Mouse (Mus musculus) liver, adult 2 months (tissue): Measurements from ENCODE around the gene Fam76a. TPM values are rescaled to one million over a fixed set of nuclear protein-coding genes. Genes with fewer than 3 reads are reported as not detected.

Source experiments
- DNase-seq: peaks from one replicate; pipeline ENCODE4 v3.0.0-alpha.2; 2011; ENCODE audit warnings: low read depth, low spot score; ENCODE audit errors: extremely low read depth
- H3K27ac ChIP-seq: fragments of 200-500 bp; replicated peaks from 2 replicates; pipeline ENCODE4 v1.5.1; 2012; ENCODE audit warnings: low read depth, mild to moderate bottlenecking, control low read depth, inconsistent platforms, low read length; ENCODE audit not compliant: insufficient read depth
- H3K27me3 ChIP-seq: fragments of 200-500 bp; 2 replicates; pipeline ENCODE4 v1.6.1; 2012; ENCODE audit warnings: mild to moderate bottlenecking, moderate library complexity, low read length, inconsistent platforms; ENCODE audit not compliant: control insufficient read depth, insufficient read depth
- H3K36me3 ChIP-seq: fragments of 200-500 bp; 2 replicates; pipeline ENCODE4 v1.6.1; 2012; ENCODE audit warnings: low read length, inconsistent platforms; ENCODE audit not compliant: control insufficient read depth, insufficient read depth
- H3K4me1 ChIP-seq: fragments of 200-500 bp; 2 replicates; pipeline ENCODE4 v1.6.1; 2011; ENCODE audit warnings: low read length; ENCODE audit not compliant: control insufficient read depth, insufficient read depth
- H3K4me3 ChIP-seq: fragments of 200-500 bp; 2 replicates; pipeline ENCODE4 v1.5.1; 2011; ENCODE audit warnings: low read depth, mild to moderate bottlenecking, control low read depth, low read length, moderate library complexity; ENCODE audit not compliant: insufficient read depth
- H3K79me2 ChIP-seq: fragments of 200-500 bp; 2 replicates; pipeline ENCODE4 v1.6.1; 2012; ENCODE audit warnings: inconsistent platforms, mild to moderate bottlenecking, low read length, moderate library complexity; ENCODE audit not compliant: control insufficient read depth, insufficient read depth
- H3K9ac ChIP-seq: fragments of 200-500 bp; 2 replicates; pipeline ENCODE4 v1.6.1; 2012; ENCODE audit warnings: low read depth, mild to moderate bottlenecking, control low read depth, inconsistent platforms, low read length
- CTCF ChIP-seq: fragments of 200-500 bp; IDR thresholded peaks from 2 replicates; pipeline ENCODE4 v1.5.1; 2011; ENCODE audit warnings: low read depth, low read length, control low read depth
- POLR2A ChIP-seq: fragments of 200-500 bp; IDR thresholded peaks from 2 replicates; pipeline ENCODE4 v1.6.1; 2011; ENCODE audit warnings: low read length, control low read depth; ENCODE audit not compliant: insufficient read depth; ENCODE audit errors: extremely low read depth
- WGBS: fragments of 180-500 bp; shearing (Covaris S2); methylation state at CpG from one replicate; pipeline ENCODE4 v1.1.7; 2018; 5-methylcytosine and 5-hydroxymethylcytosine counted together
- polyA plus RNA-seq: library from polyadenylated mRNA; depleted of rRNA; stranded (reverse); fragments of >200 nt; gene quantifications from 2 replicates; pipeline ENCODE4 v1.2.3, GENCODE M21; 2012
- total RNA-seq: library from RNA; depleted of rRNA; stranded (reverse); fragments of >200 nt; gene quantifications from 2 replicates; pipeline ENCODE4 v1.2.3, GENCODE M21; 2014

The Fam76a gene
- total and polyA plus RNA-seq, 2 experiments, result 5.8 to 11.3 TPM

- Histone ChIP-seq H3K4me3 (no peak overlapping the region), H3K36me3 (no peaks in the 10 kb centered on the region), H3K79me2 (no peaks in the 10 kb centered on the region), H3K4me1 (peaks cover 7% of the 10 kb centered on the region), H3K9ac (no peak overlapping the region), H3K27me3 (no peaks in the 10 kb centered on the region), H3K27ac (no peak overlapping the region)
- TF ChIP-seq POLR2A (no peak), CTCF (no peak)
- DNase-seq, result no peak
- WGBS, result 79% methylated on average over 23 of the region's 23 CpGs
Measured at GRCm38 (mm10) chr4:132941012-132941729, 18.8 kb upstream of the Fam76a start.

- WGBS, result 24% methylated on average over 22 of the region's 22 CpGs
- Histone ChIP-seq H3K27ac (no peak overlapping the region), H3K9ac (no peak overlapping the region), H3K27me3 (no peaks in the 10 kb centered on the region), H3K79me2 (no peaks in the 10 kb centered on the region), H3K36me3 (no peaks in the 10 kb centered on the region), H3K4me1 (peaks cover 4% of the 10 kb centered on the region), H3K4me3 (no peak overlapping the region)
- no peak for DNase-seq
- TF ChIP-seq CTCF (peak; percentile 79), POLR2A (no peak)
Measured at GRCm38 (mm10) chr4:132939421-132940127, 17.2 kb upstream of the Fam76a start.

GRCm38 (mm10) chr4:132938181-132938941 is 16.0 kb upstream of the Fam76a start:
- H3K4me1 ChIP-seq, result no peaks in the 10 kb centered on the region; the same call in 1 of the 2 replicates
- no peaks in the 10 kb centered on the region for H3K27me3 ChIP-seq
- H3K27ac ChIP-seq, result no peak overlapping the region
- WGBS, result 80% methylated on average over 12 of the region's 12 CpGs
- TF ChIP-seq CTCF, result no peak
- no peak for TF ChIP-seq POLR2A
- no peak overlapping the region for H3K4me3 ChIP-seq
- no peaks in the 10 kb centered on the region for H3K36me3 ChIP-seq
- no peak for DNase-seq
- H3K79me2 ChIP-seq, result no peaks in the 10 kb centered on the region
- H3K9ac ChIP-seq, result no peak overlapping the region

DNA sequence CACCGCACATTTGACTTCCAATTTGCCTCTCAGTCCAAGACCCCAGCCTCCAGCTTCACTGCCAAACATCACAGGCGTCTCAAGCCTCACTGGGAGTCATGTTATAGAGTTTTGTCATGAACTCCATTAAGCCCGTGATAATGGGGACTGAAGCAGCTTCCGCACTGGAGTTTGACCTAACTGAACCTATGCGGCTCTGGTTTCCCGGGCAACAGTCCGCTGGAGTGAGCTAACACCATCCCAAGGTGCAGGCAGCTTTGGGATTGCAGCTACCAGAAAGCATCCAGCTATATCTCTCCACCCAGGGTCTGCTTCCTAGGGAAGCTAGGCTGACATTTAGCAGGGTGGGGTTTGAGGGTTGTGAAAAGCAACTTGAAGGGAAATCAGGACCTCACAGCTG is 12.3 kb upstream of the Fam76a start:
- Histone ChIP-seq H3K27ac (no peak overlapping the region), H3K27me3 (no peaks in the 10 kb centered on the region), H3K4me3 (no peak overlapping the region), H3K4me1 (no peaks in the 10 kb centered on the region; the same call in 1 of the 2 replicates), H3K79me2 (no peaks in the 10 kb centered on the region), H3K9ac (no peak overlapping the region), H3K36me3 (no peaks in the 10 kb centered on the region)
- DNase-seq, result no peak
- WGBS, result 20% methylated on average over 7 of the region's 7 CpGs
- no peak for TF ChIP-seq CTCF
- no peak for TF ChIP-seq POLR2A

- no peaks in the 10 kb centered on the region for H3K36me3 ChIP-seq
- no peak overlapping the region for H3K27ac ChIP-seq
- WGBS, result 90% methylated on average over 4 of the region's 4 CpGs
- DNase-seq, result no peak
- H3K4me3 ChIP-seq, result no peak overlapping the region
- no peak overlapping the region for H3K9ac ChIP-seq
- TF ChIP-seq CTCF (no peak), POLR2A (no peak)
- no peaks in the 10 kb centered on the region; the same call in 1 of the 2 replicates for H3K4me1 ChIP-seq
- no peaks in the 10 kb centered on the region for H3K27me3 ChIP-seq
- H3K79me2 ChIP-seq, result no peaks in the 10 kb centered on the region
Measured at GRCm38 (mm10) chr4:132932752-132933404, 10.5 kb upstream of the Fam76a start.
